Comparison of ENCODE assay signal across 12 mouse cellular contexts in the genomic region with DNA sequence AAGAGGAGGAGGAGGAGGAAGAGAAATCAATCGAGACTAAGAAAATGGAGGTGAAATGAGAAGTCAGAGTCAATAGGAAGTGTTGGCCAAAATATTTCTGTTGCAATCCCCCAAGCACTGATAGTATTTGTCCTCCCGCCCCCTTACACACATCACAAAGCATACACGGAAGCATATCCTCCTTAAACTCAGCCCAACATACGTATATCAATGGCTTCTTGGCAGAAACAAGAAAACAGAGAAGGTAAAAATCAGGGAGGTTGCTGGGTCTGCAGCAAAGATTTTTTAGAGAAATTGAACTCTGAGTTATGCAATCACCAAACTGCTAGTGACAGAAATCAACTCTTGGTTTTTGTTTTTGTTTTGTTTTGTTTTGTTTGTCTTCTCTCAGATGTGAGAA. TPM values are rescaled to one million over a fixed set of nuclear protein-coding genes. Genes with fewer than 3 reads are reported as not detected.
DNase-seq lines count a peak whose midpoint lies in the region; ATAC-seq and TF ChIP-seq lines count a peak whose summit lies in the region.
"Had no signal": no experiment of that assay in that cellular context is flagged by ENCODE, and none has a peak within 500 bp of the region (broad histone marks: within the 10 kb centered on the region; RNA-seq: fewer than 3 reads in every experiment).

No protein-coding gene starts in this region.

- peak overlapping the region; percentile 80 for H3K4me2 ChIP-seq in heart, embryonic 16.5 days (ENCODE audit: low read depth, low read length)
- peak overlapping the region; percentile 58 for H3K4me2 ChIP-seq in midbrain, postnatal 0 days (ENCODE audit: low read depth, low read length, poor library complexity, severe bottlenecking)
- H3K4me2 ChIP-seq in midbrain, embryonic 16.5 days (ENCODE audit: low read length), result no peak overlapping the region; the same call in 1 of the 2 replicates
- no peak overlapping the region; the same call in 1 of the 2 replicates for H3K4me2 ChIP-seq in intestine, postnatal 0 days (replicated peaks; ENCODE audit: low read depth)

- H3K27ac ChIP-seq in heart, embryonic 16.5 days (ENCODE audit: low read length), result no peak overlapping the region; the same call in 1 of the 2 replicates
- no peak overlapping the region for H3K27ac ChIP-seq in heart, adult 2 months
- H3K27ac ChIP-seq in midbrain, postnatal 0 days (ENCODE audit: low read depth, low read length), result no peak overlapping the region
- H3K27ac ChIP-seq in midbrain, embryonic 16.5 days (ENCODE audit: low read length), result no peak overlapping the region
- no peak overlapping the region for H3K27ac ChIP-seq in intestine, postnatal 0 days (ENCODE audit: low read depth, low read length)
- H3K27ac ChIP-seq: neural tube, embryonic 13.5 days had no signal

- no peak overlapping the region for H3K9ac ChIP-seq in heart, embryonic 16.5 days (ENCODE audit: low read length)
- no peak overlapping the region for H3K9ac ChIP-seq in heart, adult 2 months (ENCODE audit: low read depth, low read length)
- no peak overlapping the region for H3K9ac ChIP-seq in midbrain, postnatal 0 days (replicated peaks; ENCODE audit: low read length, poor library complexity, severe bottlenecking)
- H3K9ac ChIP-seq in midbrain, embryonic 16.5 days (ENCODE audit: low read depth, low read length), result no peak overlapping the region
- no peak overlapping the region for H3K9ac ChIP-seq in intestine, postnatal 0 days (ENCODE audit: low read depth, low read length)

- no peak for TF ChIP-seq EP300 in heart, adult 2 months (IDR thresholded peaks at IDR 0.05; ENCODE audit: insufficient read depth, low read depth, low read length)

- H3K79me2 ChIP-seq in heart, adult 2 months (replicated peaks; ENCODE audit: control insufficient read depth, insufficient read depth, low read length), result peaks cover 4% of the 10 kb centered on the region; the same call in 1 of the 2 replicates

- TF ChIP-seq POLR2A in heart, adult 2 months (IDR thresholded peaks at IDR 0.05; ENCODE audit: insufficient read depth, low read depth, low read length), result no peak

- DNase-seq in heart, adult 2 months, result no peak
- DNase-seq in midbrain, postnatal 0 days (ENCODE audit: low spot score), result no peak
- peak; percentile 85 for DNase-seq in induced T-regulatory cell, adult 2 months (ENCODE audit: low read depth)
- peak; percentile 86 for DNase-seq in naive thymus-derived CD4-positive, alpha-beta T cell, adult 2 months (ENCODE audit: low read depth)
- DNase-seq in spleen, postnatal 36 days (ENCODE audit: low spot score in 2 of 2), result no peak
- DNase-seq: gastrocnemius, postnatal 25 days; kidney, adult 2 months; right cerebral cortex, postnatal 14 days had no signal

- H3K4me3 ChIP-seq in heart, embryonic 16.5 days (ENCODE audit: low read length), result no peak overlapping the region
- no peak overlapping the region for H3K4me3 ChIP-seq in heart, adult 2 months
- no peak overlapping the region for H3K4me3 ChIP-seq in midbrain, postnatal 0 days (ENCODE audit: low read depth, low read length)
- H3K4me3 ChIP-seq in midbrain, embryonic 16.5 days (ENCODE audit: low read depth, low read length), result no peak overlapping the region
- no peak overlapping the region for H3K4me3 ChIP-seq in intestine, postnatal 0 days (ENCODE audit: low read depth, low read length)

- TF ChIP-seq CTCF in heart, adult 2 months (IDR thresholded peaks at IDR 0.05), result no peak
- TF ChIP-seq CTCF in midbrain, postnatal 0 days (IDR thresholded peaks at IDR 0.05), result no peak
- no peak for TF ChIP-seq CTCF in intestine, postnatal 0 days (IDR thresholded peaks at IDR 0.05; ENCODE audit: low read depth)

- WGBS in heart, embryonic 16.5 days, result 36% methylated on average over 4 of the region's 4 CpGs
- 30% methylated on average over 4 of the region's 4 CpGs for WGBS in heart, adult 2 months
- WGBS in midbrain, postnatal 0 days, result 76% methylated on average over 4 of the region's 4 CpGs
- 78% methylated on average over 4 of the region's 4 CpGs for WGBS in midbrain, embryonic 16.5 days
- WGBS in intestine, postnatal 0 days, result 40% methylated on average over 4 of the region's 4 CpGs

- ATAC-seq in heart, embryonic 16.5 days (replicated peaks; ENCODE audit: extremely low read depth, insufficient read depth, low FRiP score), result no peak
- no peak for ATAC-seq in midbrain, postnatal 0 days (ENCODE audit: low FRiP score)
- ATAC-seq in midbrain, embryonic 16.5 days, result no peak
- ATAC-seq in intestine, postnatal 0 days, result no peak

- peaks cover 23% of the 10 kb centered on the region for H3K4me1 ChIP-seq in heart, embryonic 16.5 days (ENCODE audit: control insufficient read depth, insufficient read depth, low read length)
- H3K4me1 ChIP-seq in heart, adult 2 months (ENCODE audit: control insufficient read depth, insufficient read depth, low read length), result peaks cover 9% of the 10 kb centered on the region
- H3K4me1 ChIP-seq in midbrain, postnatal 0 days (ENCODE audit: insufficient read depth, low read length), result peaks cover 10% of the 10 kb centered on the region
- peaks cover 20% of the 10 kb centered on the region for H3K4me1 ChIP-seq in midbrain, embryonic 16.5 days (ENCODE audit: control insufficient read depth, insufficient read depth, low read length)
- H3K4me1 ChIP-seq in intestine, postnatal 0 days (replicated peaks; ENCODE audit: control insufficient read depth, insufficient read depth, low read length), result peaks cover 5% of the 10 kb centered on the region; the same call in 1 of the 2 replicates

- H3K36me3 ChIP-seq in heart, embryonic 16.5 days (ENCODE audit: control insufficient read depth, insufficient read depth), result no peaks in the 10 kb centered on the region
- peaks cover 10% of the 10 kb centered on the region; the same call in 1 of the 2 replicates for H3K36me3 ChIP-seq in heart, adult 2 months (ENCODE audit: control insufficient read depth, insufficient read depth, low read length)
- no peaks in the 10 kb centered on the region for H3K36me3 ChIP-seq in midbrain, postnatal 0 days (ENCODE audit: insufficient read depth, low read length)
- no peaks in the 10 kb centered on the region for H3K36me3 ChIP-seq in midbrain, embryonic 16.5 days (ENCODE audit: control insufficient read depth, insufficient read depth, low read length)
- no peaks in the 10 kb centered on the region for H3K36me3 ChIP-seq in intestine, postnatal 0 days (ENCODE audit: control insufficient read depth, insufficient read depth)
- H3K36me3 ChIP-seq: neural tube, embryonic 13.5 days had no signal

- no peaks in the 10 kb centered on the region for H3K9me3 ChIP-seq in heart, embryonic 16.5 days (replicated peaks; ENCODE audit: control insufficient read depth, low read length)
- H3K9me3 ChIP-seq in midbrain, postnatal 0 days (ENCODE audit: low read length), result no peaks in the 10 kb centered on the region
- no peaks in the 10 kb centered on the region for H3K9me3 ChIP-seq in midbrain, embryonic 16.5 days (replicated peaks; ENCODE audit: control insufficient read depth, low read length, poor library complexity, severe bottlenecking)
- H3K9me3 ChIP-seq in intestine, postnatal 0 days (ENCODE audit: control insufficient read depth), result no peaks in the 10 kb centered on the region
- H3K9me3 ChIP-seq: neural tube, embryonic 13.5 days had no signal

- intact Hi-C loops in heart, adult 2 months (cut with DNase I), result loop anchor here (2.0 to 5.0 kb wide), 2 partner anchors 27 to 36 kb away; no protein-coding TSS in a partner anchor

- H3K27me3 ChIP-seq in heart, embryonic 16.5 days (ENCODE audit: control insufficient read depth, insufficient read depth, low read length), result no peaks in the 10 kb centered on the region
- no peaks in the 10 kb centered on the region for H3K27me3 ChIP-seq in heart, adult 2 months (ENCODE audit: control insufficient read depth, insufficient read depth, low read length)
- no peaks in the 10 kb centered on the region for H3K27me3 ChIP-seq in midbrain, postnatal 0 days (ENCODE audit: insufficient read depth, low read length)
- no peaks in the 10 kb centered on the region; the same call in 1 of the 2 replicates for H3K27me3 ChIP-seq in midbrain, embryonic 16.5 days (ENCODE audit: control insufficient read depth, insufficient read depth, low read depth, low read length)
- H3K27me3 ChIP-seq in intestine, postnatal 0 days (replicated peaks; ENCODE audit: control insufficient read depth, insufficient read depth, low read length), result no peaks in the 10 kb centered on the region; the same call in 1 of the 2 replicates

RNA-seq across cellular contexts. Expression of a gene that starts 2.4 kb away (rescaled TPM):
- 31.3 and 36.5 TPM in 2 replicates for polyA plus RNA-seq in heart, embryonic 16.5 days (2015; fragmentation: Nextera tagmentation; extraction: Ambion mirVana)
- 10 to 100 TPM; 58.6 to 65.2 TPM for total RNA-seq in heart, adult 2 months (2021)
- 35.4 and 50.7 TPM in 2 replicates for polyA plus RNA-seq in heart, adult 2 months (2012; rRNA removed)
- total RNA-seq in midbrain, postnatal 0 days (2014; rRNA removed), result 22.5 and 25.6 TPM in 2 replicates
- 13.0 and 15.7 TPM in 2 replicates for polyA plus RNA-seq in midbrain, postnatal 0 days (2015; fragmentation: Nextera tagmentation; extraction: Ambion mirVana)
- polyA plus RNA-seq in midbrain, embryonic 16.5 days (2015; fragmentation: Nextera tagmentation; extraction: Ambion mirVana), result 17.5 and 22.9 TPM in 2 replicates
- 13.0 and 13.3 TPM in 2 replicates for polyA plus RNA-seq in intestine, postnatal 0 days (2015; fragmentation: Nextera tagmentation; extraction: Ambion mirVana)

RNA-seq across cellular contexts. Expression of a gene that starts 11.1 kb away (rescaled TPM):
- 10.1 and 15.1 TPM in 2 replicates for polyA plus RNA-seq in heart, embryonic 16.5 days (2015; fragmentation: Nextera tagmentation; extraction: Ambion mirVana)
- 10 to 100 TPM; 20.3 to 22.3 TPM for total RNA-seq in heart, adult 2 months (2021)
- 24.3 and 26.6 TPM in 2 replicates for polyA plus RNA-seq in heart, adult 2 months (2012; rRNA removed)
- 5.1 and 8.5 TPM in 2 replicates for total RNA-seq in midbrain, postnatal 0 days (2014; rRNA removed)
- polyA plus RNA-seq in midbrain, postnatal 0 days (2015; fragmentation: Nextera tagmentation; extraction: Ambion mirVana), result 4.0 TPM in 2 replicates
- polyA plus RNA-seq in midbrain, embryonic 16.5 days (2015; fragmentation: Nextera tagmentation; extraction: Ambion mirVana), result 2.1 and 3.2 TPM in 2 replicates
- polyA plus RNA-seq in intestine, postnatal 0 days (2015; fragmentation: Nextera tagmentation; extraction: Ambion mirVana), result 4.8 TPM in 2 replicates

Comparison
In these comparisons a context has a peak if more than half of its experiments do, and no peak if none do; other contexts are left out.
1. H3K4me2 ChIP-seq: peak in heart, embryonic 16.5 days (single experiment) and midbrain, postnatal 0 days (single experiment); none in midbrain, embryonic 16.5 days (single experiment) and intestine, postnatal 0 days (single experiment).
2. DNase-seq: peak in induced T-regulatory cell, adult 2 months (single experiment) and naive thymus-derived CD4-positive, alpha-beta T cell, adult 2 months (single experiment); none in heart, adult 2 months (0 of 2), midbrain, postnatal 0 days (single experiment) and spleen, postnatal 36 days (0 of 2).